Mouse (Mus musculus) heart, adult 2 months (tissue): Measurements from ENCODE around the gene Rxfp4. TPM values are rescaled to one million over a fixed set of nuclear protein-coding genes. Genes with fewer than 3 reads are reported as not detected.

Source experiments
- DNase-seq, 2 experiments: peaks; one replicate each; pipeline ENCODE4 v3.0.0; 2021
- H3K27ac ChIP-seq: fragments of 200-600 bp; 2 replicates; pipeline ENCODE4 v1.8.1; 2022
- H3K27me3 ChIP-seq: fragments of 200-500 bp; 2 replicates; pipeline ENCODE4 v1.6.1; 2012; ENCODE audit warnings: mild to moderate bottlenecking, low read length, inconsistent platforms, mixed read lengths; ENCODE audit not compliant: control insufficient read depth, insufficient read depth
- H3K36me3 ChIP-seq: fragments of 200-500 bp; 2 replicates; pipeline ENCODE4 v1.6.1; 2012; ENCODE audit warnings: low read length, inconsistent platforms; ENCODE audit not compliant: control insufficient read depth, insufficient read depth
- H3K4me1 ChIP-seq: fragments of 200-500 bp; 2 replicates; pipeline ENCODE4 v1.6.1; 2011; ENCODE audit warnings: low read length; ENCODE audit not compliant: control insufficient read depth, insufficient read depth
- H3K4me3 ChIP-seq: fragments of 200-600 bp; 2 replicates; pipeline ENCODE4 v1.8.1; 2022
- H3K79me2 ChIP-seq: fragments of 200-500 bp; replicated peaks from 2 replicates; pipeline ENCODE4 v1.6.1; 2012; ENCODE audit warnings: mild to moderate bottlenecking, inconsistent platforms, low read length, moderate library complexity, mixed read lengths; ENCODE audit not compliant: control insufficient read depth, insufficient read depth
- H3K9ac ChIP-seq: fragments of 200-500 bp; 2 replicates; pipeline ENCODE4 v1.6.1; 2012; ENCODE audit warnings: low read depth, mild to moderate bottlenecking, control low read depth, inconsistent platforms, low read length, mixed read lengths
- CTCF ChIP-seq: fragments of 200-600 bp; IDR thresholded peaks from 2 replicates; pipeline ENCODE4 v1.8.1; 2022; ENCODE audit warnings: antibody characterized with exemption, mild to moderate bottlenecking, moderate library complexity
- EP300 ChIP-seq: fragments of 200-500 bp; IDR thresholded peaks from 2 replicates; pipeline ENCODE4 v1.6.1; 2011; ENCODE audit warnings: low read depth, low read length, control low read depth; ENCODE audit not compliant: insufficient read depth
- POLR2A ChIP-seq: fragments of 200-500 bp; IDR thresholded peaks from 2 replicates; pipeline ENCODE4 v1.6.1; 2011; ENCODE audit warnings: mild to moderate bottlenecking, low read depth, low read length, control low read depth; ENCODE audit not compliant: insufficient read depth
- WGBS: fragments of 180-500 bp; shearing (Covaris S2); methylation state at CpG from one replicate; pipeline ENCODE4 v1.1.7; 2018; 5-methylcytosine and 5-hydroxymethylcytosine counted together
- intact Hi-C: fragments of 180-260 bp; cut with DNase I; formaldehyde crosslinking; loops from one replicate; pipeline ENCODE4 v1.15.1; 2025
- polyA plus RNA-seq: library from polyadenylated mRNA; depleted of rRNA; stranded (reverse); fragments of >200 nt; gene quantifications from 2 replicates; pipeline ENCODE4 v1.2.3, GENCODE M21; 2012
- total RNA-seq, 2 experiments: library from RNA; stranded (reverse); gene quantifications; 2 replicates each; pipeline ENCODE4 v1.2.3; 2021

Rxfp4 gene
- total and polyA plus RNA-seq, 3 experiments: not detected

- Histone ChIP-seq H3K36me3 (no peaks in the 10 kb centered on the region), H3K79me2 (no peaks in the 10 kb centered on the region), H3K4me3 (no peak overlapping the region), H3K4me1 (no peaks in the 10 kb centered on the region), H3K27ac (no peak overlapping the region), H3K27me3 (no peaks in the 10 kb centered on the region), H3K9ac (no peak overlapping the region)
- DNase-seq: no peak
- TF ChIP-seq EP300 (no peak), CTCF (no peak), POLR2A (no peak)
- intact Hi-C loops: no loop called here
- 82% methylated on average over 5 of the region's 5 CpGs for WGBS
Measured at GRCm38 (mm10) chr3:88643078-88643477, 9.9 kb downstream of the Rxfp4 start.

DNA sequence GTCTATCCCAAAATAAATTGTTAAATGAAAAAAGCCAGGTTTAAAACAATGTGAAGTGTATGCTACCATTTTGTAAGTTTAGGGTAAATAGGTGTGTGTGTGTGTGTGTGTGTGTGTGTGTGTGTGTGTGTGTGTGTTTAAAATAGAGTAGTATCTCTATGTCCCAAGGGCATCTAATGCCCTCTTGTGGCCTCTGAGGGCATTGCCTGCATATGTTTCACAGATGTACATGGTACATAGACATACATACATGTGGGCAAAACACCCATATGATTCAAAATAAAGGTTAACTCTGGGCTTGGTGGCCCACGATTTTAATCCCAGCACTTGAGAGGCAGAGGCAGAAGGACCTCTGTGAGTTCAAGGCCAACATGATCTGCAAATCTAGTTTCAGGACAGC is 12.3 kb downstream of the Rxfp4 start:
- peaks cover 8% of the 10 kb centered on the region for H3K36me3 ChIP-seq
- intact Hi-C loops: loop anchor here (1.0 kb wide), 1 partner anchor 33 kb away; no protein-coding TSS in a partner anchor
- no peak overlapping the region for H3K27ac ChIP-seq
- H3K9ac ChIP-seq: no peak overlapping the region
- no peak for TF ChIP-seq POLR2A
- TF ChIP-seq CTCF: peak; percentile 70
- no peak for TF ChIP-seq EP300
- no peaks in the 10 kb centered on the region for H3K27me3 ChIP-seq
- H3K4me3 ChIP-seq: no peak overlapping the region
- H3K4me1 ChIP-seq: no peaks in the 10 kb centered on the region; the same call in 1 of the 2 replicates
- 48% methylated on average over 1 of the region's 1 CpGs for WGBS
- H3K79me2 ChIP-seq: no peaks in the 10 kb centered on the region
- DNase-seq: peak; percentile 53 to 73

- no peaks in the 10 kb centered on the region; the same call in 1 of the 2 replicates for H3K4me1 ChIP-seq
- no peak overlapping the region for H3K27ac ChIP-seq
- intact Hi-C loops: no loop called here
- no peak for DNase-seq
- H3K9ac ChIP-seq: no peak overlapping the region
- no peaks in the 10 kb centered on the region for H3K27me3 ChIP-seq
- peaks cover 8% of the 10 kb centered on the region for H3K36me3 ChIP-seq
- no peak overlapping the region for H3K4me3 ChIP-seq
- TF ChIP-seq CTCF (no peak), POLR2A (no peak), EP300 (no peak)
- 94% methylated on average over 12 of the region's 12 CpGs for WGBS
- no peaks in the 10 kb centered on the region for H3K79me2 ChIP-seq
Measured at GRCm38 (mm10) chr3:88639239-88639638, 13.7 kb downstream of the Rxfp4 start.

- Histone ChIP-seq H3K36me3 (peaks cover 8% of the 10 kb centered on the region), H3K9ac (no peak overlapping the region), H3K27me3 (no peaks in the 10 kb centered on the region), H3K79me2 (no peaks in the 10 kb centered on the region), H3K4me1 (no peaks in the 10 kb centered on the region; the same call in none of the 2 replicates), H3K4me3 (no peak overlapping the region), H3K27ac (peak overlapping the region; percentile 13; the same call in 1 of the 2 replicates)
- WGBS: 92% methylated on average over 5 of the region's 5 CpGs
- no peak for DNase-seq
- TF ChIP-seq CTCF: peak; percentile 46
- no peak for TF ChIP-seq POLR2A
- intact Hi-C loops: no loop called here
Measured at GRCm38 (mm10) chr3:88637134-88637533, 15.8 kb downstream of the Rxfp4 start.

GRCm38 (mm10) chr3:88636555-88636986 is 16.4 kb downstream of the Rxfp4 start:
- WGBS: 39% methylated on average over 8 of the region's 8 CpGs
- no peak overlapping the region for H3K9ac ChIP-seq
- peak in 1 of 2 experiments; percentile 24 for DNase-seq
- peaks cover 5% of the 10 kb centered on the region for H3K4me1 ChIP-seq
- no peak overlapping the region for H3K4me3 ChIP-seq
- H3K79me2 ChIP-seq: no peaks in the 10 kb centered on the region
- peak overlapping the region; percentile 13; the same call in 1 of the 2 replicates for H3K27ac ChIP-seq
- H3K36me3 ChIP-seq: peaks cover 8% of the 10 kb centered on the region
- no peaks in the 10 kb centered on the region for H3K27me3 ChIP-seq
- intact Hi-C loops: no loop called here
- TF ChIP-seq CTCF: no peak
- TF ChIP-seq EP300: no peak
- TF ChIP-seq POLR2A: no peak

DNA sequence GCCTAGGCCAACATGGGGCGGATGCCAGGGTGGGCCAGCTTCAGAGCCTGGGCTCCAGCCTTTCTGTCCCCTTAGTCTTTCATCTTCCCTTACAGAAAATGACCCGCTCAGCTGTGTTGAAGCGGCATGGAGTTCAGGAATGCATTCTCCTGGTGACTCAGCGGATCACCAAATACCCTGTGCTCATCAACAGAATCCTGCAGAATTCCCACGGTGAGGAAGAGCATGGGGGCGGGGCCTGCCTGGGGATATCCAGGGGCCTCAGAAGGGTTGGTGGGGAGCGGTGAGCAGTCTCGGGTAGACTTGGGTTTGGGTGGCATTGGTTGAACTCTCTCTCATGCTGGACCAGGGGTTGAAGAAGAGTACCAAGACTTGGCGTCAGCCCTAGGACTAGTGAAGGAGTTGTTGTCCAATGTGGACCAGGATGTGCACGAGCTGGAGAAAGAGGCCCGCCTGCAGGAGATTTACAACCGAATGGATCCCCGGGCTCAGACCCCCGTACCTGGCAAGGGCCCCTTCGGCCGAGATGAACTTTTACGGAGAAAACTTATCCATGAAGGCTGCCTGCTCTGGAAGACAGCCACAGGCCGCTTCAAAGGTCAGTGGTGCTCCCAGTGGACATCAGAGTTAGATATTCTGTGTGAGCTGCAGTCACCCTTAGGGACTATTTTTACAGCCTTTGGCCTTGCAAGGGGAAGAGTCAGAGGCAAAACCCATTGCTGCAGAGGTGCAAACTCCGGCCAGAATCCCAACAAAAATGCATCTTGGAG is 17.3 kb downstream of the Rxfp4 start:
- Histone ChIP-seq H3K36me3 (peaks cover 8% of the 10 kb centered on the region), H3K4me3 (no peak overlapping the region), H3K27me3 (no peaks in the 10 kb centered on the region), H3K9ac (no peak overlapping the region), H3K27ac (peak overlapping the region; percentile 0; the same call in 1 of the 2 replicates), H3K79me2 (no peaks in the 10 kb centered on the region), H3K4me1 (peaks cover 8% of the 10 kb centered on the region)
- intact Hi-C loops: no loop called here
- peak in 1 of 2 experiments; percentile 35 for DNase-seq
- WGBS: 72% methylated on average over 19 of the region's 19 CpGs
- TF ChIP-seq POLR2A (no peak), EP300 (no peak), CTCF (no peak)
